ENCODE assay signal across 27 mouse cellular contexts in genomic region chr17:15742953-15743352, GRCm38 (mm10). TPM values are rescaled to one million over a fixed set of nuclear protein-coding genes. Genes with fewer than 3 reads are reported as not detected.
DNase-seq lines count a peak whose midpoint lies in the region; ATAC-seq lines count a peak whose summit lies in the region.
"Had no signal": no experiment of that assay in that cellular context is flagged by ENCODE, and none has a peak within 500 bp of the region (broad histone marks: within the 10 kb centered on the region; RNA-seq: fewer than 3 reads in every experiment).

No protein-coding gene starts in this region.

- H3K4me2 ChIP-seq in heart, embryonic 16.5 days (ENCODE audit: low read depth, low read length), result no peak overlapping the region
- H3K4me2 ChIP-seq: embryonic facial prominence, embryonic 13.5 days; forebrain, embryonic 12.5 days; heart, embryonic 11.5 days; hindbrain, embryonic 15.5 days; intestine, embryonic 15.5 days had no signal

- no peak overlapping the region for H3K4me3 ChIP-seq in heart, embryonic 16.5 days (ENCODE audit: low read length)
- H3K4me3 ChIP-seq: embryonic facial prominence, embryonic 13.5 days; erythroblast, embryonic 14.5 days; forebrain, embryonic 12.5 days; hindbrain, embryonic 10.5 days; hindbrain, embryonic 15.5 days; intestine, embryonic 15.5 days had no signal

- no peak for ATAC-seq in heart, embryonic 16.5 days (replicated peaks; ENCODE audit: extremely low read depth, insufficient read depth, low FRiP score)
- ATAC-seq in erythroblast, adult 5-6 weeks (replicated peaks; ENCODE audit: low FRiP score, poor library complexity, severe bottlenecking), result no peak
- ATAC-seq: forebrain, postnatal 0 days; intestine, embryonic 15.5 days had no signal

- no peak overlapping the region for H3K9ac ChIP-seq in heart, embryonic 16.5 days (ENCODE audit: low read length)
- H3K9ac ChIP-seq: embryonic facial prominence, embryonic 13.5 days; forebrain, embryonic 12.5 days; forebrain, postnatal 0 days; hindbrain, embryonic 15.5 days; intestine, embryonic 15.5 days; liver, embryonic 14.5 days had no signal

- no peaks in the 10 kb centered on the region for H3K4me1 ChIP-seq in heart, embryonic 16.5 days (ENCODE audit: control insufficient read depth, insufficient read depth, low read length)
- H3K4me1 ChIP-seq: embryonic facial prominence, embryonic 13.5 days; forebrain, embryonic 12.5 days; hindbrain, embryonic 10.5 days; hindbrain, embryonic 15.5 days; intestine, embryonic 15.5 days had no signal

- H3K36me3 ChIP-seq in heart, embryonic 16.5 days (ENCODE audit: control insufficient read depth, insufficient read depth), result peaks cover 33% of the 10 kb centered on the region

- H3K27me3 ChIP-seq in heart, embryonic 16.5 days (ENCODE audit: control insufficient read depth, insufficient read depth, low read length), result no peaks in the 10 kb centered on the region
- H3K27me3 ChIP-seq: embryonic facial prominence, embryonic 13.5 days; forebrain, embryonic 12.5 days; hindbrain, embryonic 15.5 days; intestine, embryonic 15.5 days had no signal

- H3K9me3 ChIP-seq in heart, embryonic 16.5 days (replicated peaks; ENCODE audit: control insufficient read depth, low read length), result no peaks in the 10 kb centered on the region
- H3K9me3 ChIP-seq: embryonic facial prominence, embryonic 13.5 days; forebrain, embryonic 12.5 days; hindbrain, embryonic 10.5 days; hindbrain, embryonic 15.5 days; intestine, embryonic 15.5 days had no signal

- WGBS in heart, embryonic 16.5 days, result 84% methylated on average over 10 of the region's 10 CpGs

- H3K27ac ChIP-seq in heart, embryonic 16.5 days (ENCODE audit: low read length), result 0 out of 2 replicates have a peak overlapping the region, but pooled peaks have one; percentile 21
- H3K27ac ChIP-seq: embryonic facial prominence, embryonic 13.5 days; forebrain, embryonic 12.5 days; hindbrain, embryonic 10.5 days; hindbrain, embryonic 15.5 days; intestine, embryonic 15.5 days; kidney, postnatal 0 days; liver, embryonic 14.5 days; macrophage had no signal

- no peak for DNase-seq in heart, postnatal 36 days
- DNase-seq in CD4-positive, CD25-positive, alpha-beta regulatory T cell, adult 2 months (ENCODE audit: low read depth, low spot score), result peak; percentile 16
- peak; percentile 33 for DNase-seq in T-cell, adult 2 months (ENCODE audit: low spot score)
- peak; percentile 65 for DNase-seq in naive thymus-derived CD4-positive, alpha-beta T cell, adult 2 months (ENCODE audit: low read depth)
- DNase-seq in left cerebral cortex, adult 18-20 months (ENCODE audit: low spot score in 2 of 2), result no peak
- DNase-seq: cerebellum, adult 11-12 months; cerebellum, adult 9-11 months; forebrain, postnatal 0 days; kidney, adult 8-10 months; kidney, postnatal 4 days; liver; lung, adult 2 months; midbrain, embryonic 14.5 days; spleen, adult 18-20 months; thymus, adult 18-20 months had no signal

- intact Hi-C loops in heart, postnatal 36 days (cut with DNase I), result no loop called here

RNA-seq across cellular contexts. Expression of gene Chd1, which starts 38.2 kb away (rescaled TPM):
- polyA plus RNA-seq in heart, embryonic 16.5 days (2015; fragmentation: Nextera tagmentation; extraction: Ambion mirVana), result 14.7 TPM in 2 replicates
- total RNA-seq in heart, postnatal 36 days (2021), result 10 to 100 TPM; 20.6 to 20.8 TPM
- 20.3 and 21.9 TPM in 2 replicates for total RNA-seq in erythroblast, adult 5-6 weeks (2015; ENCODE audit: low replicate concordance)
- 32.1 and 32.9 TPM in 2 replicates for total RNA-seq in erythroblast, adult 5-6 weeks (2017; ENCODE audit: low replicate concordance)
- total RNA-seq in left cerebral cortex, adult 18-20 months (2021), result 10 to 100 TPM; 21.8 to 24.4 TPM

Comparison
In these comparisons a context has a peak if more than half of its experiments do, and no peak if none do; other contexts are left out.
1. DNase-seq: peak in CD4-positive, CD25-positive, alpha-beta regulatory T cell, adult 2 months (single experiment), T-cell, adult 2 months (single experiment) and naive thymus-derived CD4-positive, alpha-beta T cell, adult 2 months (single experiment); none in heart, postnatal 36 days (0 of 2) and left cerebral cortex, adult 18-20 months (0 of 2).